Mouse (Mus musculus): Measurements from ENCODE around the gene Rprd1b.

- TF ChIP-seq CTCF (IDR thresholded peaks at IDR 0.05; ENCODE audit: extremely low read depth, insufficient read length, insufficient replicate concordance, low read depth, low read length) (no peak), POLR2A (IDR thresholded peaks at IDR 0.05; ENCODE audit: low read depth, low read length) (no peak)
Measured at GRCm38 (mm10) chr2:158176763-158177162, 148.5 kb downstream of the Rprd1b start.

All from small intestine, adult 2 months (tissue).